Mouse (Mus musculus) G1E (cell line): ENCODE data around the gene Vasn. TPM values are rescaled to one million over a fixed set of nuclear protein-coding genes. Genes with fewer than 3 reads are reported as not detected.
A peak's percentile ranks its signal among the peaks of the same experiment; 100 is the strongest.

Experiments used
- ATAC-seq: 2 replicates; pipeline ENCODE4 v1.8.0; 2016; ENCODE audit warnings: mild to moderate bottlenecking; ENCODE audit not compliant: insufficient number of reproducible peaks, poor library complexity, low FRiP score, severe bottlenecking; ENCODE audit errors: extremely low read depth
- DNase-seq: peaks from one replicate; pipeline ENCODE4 v3.0.0; 2012; ENCODE audit warnings: low spot score
- H3K27me3 ChIP-seq: 2 replicates; pipeline ENCODE4 v1.6.1; 2012; ENCODE audit warnings: mild to moderate bottlenecking, low read length, inconsistent platforms; ENCODE audit not compliant: insufficient read depth
- H3K36me3 ChIP-seq: replicated peaks from 2 replicates; pipeline ENCODE3; 2012; ENCODE audit warnings: mild to moderate bottlenecking, inconsistent platforms
- H3K4me1 ChIP-seq: 2 replicates; pipeline ENCODE4 v1.6.1; 2012; ENCODE audit warnings: low read depth, low read length, inconsistent platforms, mixed read lengths; ENCODE audit not compliant: insufficient read depth
- H3K4me3 ChIP-seq: 2 replicates; pipeline ENCODE4 v1.5.1; 2012; ENCODE audit warnings: low read depth, mild to moderate bottlenecking, inconsistent platforms, low read length, moderate library complexity, mixed read lengths
- H3K9me3 ChIP-seq: replicated peaks from 2 replicates; pipeline ENCODE4 v1.6.1; 2012; ENCODE audit warnings: inconsistent platforms
- CTCF ChIP-seq: IDR thresholded peaks from 2 replicates; pipeline ENCODE4 v1.5.1; 2012; ENCODE audit warnings: low read depth, low read length, inconsistent platforms, mixed read lengths
- GATA1 ChIP-seq: IDR thresholded peaks from 2 replicates; pipeline ENCODE4 v1.6.1; 2012; ENCODE audit warnings: borderline replicate concordance, low read length, inconsistent platforms, mixed read lengths
- GATA2 ChIP-seq: IDR thresholded peaks from 2 replicates; pipeline ENCODE4 v1.6.1; 2012; ENCODE audit warnings: low read depth, low read length, inconsistent platforms, borderline replicate concordance
- POLR2AphosphoS5 ChIP-seq: IDR thresholded peaks from 2 replicates; pipeline ENCODE4 v1.6.1; 2012; ENCODE audit warnings: low read depth, low read length, inconsistent platforms; ENCODE audit not compliant: insufficient replicate concordance
- TAL1 ChIP-seq: conservative IDR thresholded peaks from 2 replicates; pipeline ENCODE4 v1.6.1; 2012; ENCODE audit warnings: low read depth, low read length, inconsistent platforms, mixed read lengths
- polyA plus RNA-seq: library from polyadenylated mRNA; stranded (reverse); fragments of >175 nt; gene quantifications from 2 replicates; pipeline ENCODE4 v1.2.3, GENCODE M21; 2012
- total RNA-seq, 2 experiments: library from RNA; stranded (forward) in 1 of 2; stranded (reverse) in 1 of 2; fragments of 200-1000 nt in 1 of 2; fragments of >200 nt in 1 of 2; fragmentation: Nextera tagmentation in 1 of 2; gene quantifications; 2 replicates each; pipeline ENCODE4 v1.2.3; 2014 to 2017

Gene Vasn
- total and polyA plus RNA-seq, 3 experiments: 0.03 to 0.30 (median 0.05) TPM

GRCm38 (mm10) chr16:4595527-4595963, 44.2 kb upstream of the Vasn start:
- Histone ChIP-seq H3K4me3 (peak overlapping the region; percentile 16; the same call in 1 of the 2 replicates), H3K27me3 (peaks cover 83% of the 10 kb centered on the region), H3K9me3 (no peaks in the 10 kb centered on the region)

GRCm38 (mm10) chr16:4596141-4596728, 43.5 kb upstream of the Vasn start:
- TF ChIP-seq GATA1: no peak
- no peak for TF ChIP-seq TAL1
- no peak for TF ChIP-seq GATA2
- no peak for TF ChIP-seq CTCF
- no peak for TF ChIP-seq POLR2AphosphoS5
- Histone ChIP-seq H3K36me3 (no peaks in the 10 kb centered on the region), H3K4me1 (peaks cover 22% of the 10 kb centered on the region), H3K4me3 (no peak overlapping the region), H3K27me3 (peaks cover 81% of the 10 kb centered on the region), H3K9me3 (no peaks in the 10 kb centered on the region)
- DNase-seq: no peak
- ATAC-seq: no peak

More at GRCm38 (mm10) chr16:4595527-4595963, 44.2 kb upstream of the Vasn start:
- TF ChIP-seq CTCF (no peak), GATA1 (no peak), TAL1 (no peak), GATA2 (no peak), POLR2AphosphoS5 (no peak)
- ATAC-seq (no peak), DNase-seq (no peak)
- Histone ChIP-seq H3K4me1 (peaks cover 22% of the 10 kb centered on the region), H3K36me3 (no peaks in the 10 kb centered on the region)

- Histone ChIP-seq H3K9me3 (no peaks in the 10 kb centered on the region), H3K4me3 (no peak overlapping the region), H3K36me3 (no peaks in the 10 kb centered on the region), H3K4me1 (peaks cover 22% of the 10 kb centered on the region), H3K27me3 (peaks cover 81% of the 10 kb centered on the region)
- DNase-seq (no peak), ATAC-seq (no peak)
- TF ChIP-seq GATA1 (no peak), GATA2 (no peak), POLR2AphosphoS5 (no peak)
Measured at GRCm38 (mm10) chr16:4596836-4597235, 42.9 kb upstream of the Vasn start.

GRCm38 (mm10) chr16:4597296-4597695, 42.4 kb upstream of the Vasn start:
- Histone ChIP-seq H3K4me3 (no peak overlapping the region), H3K27me3 (peaks cover 84% of the 10 kb centered on the region), H3K36me3 (no peaks in the 10 kb centered on the region), H3K4me1 (peaks cover 25% of the 10 kb centered on the region), H3K9me3 (no peaks in the 10 kb centered on the region)
- ATAC-seq (no peak), DNase-seq (no peak)
- TF ChIP-seq GATA2 (no peak), TAL1 (no peak), GATA1 (no peak), POLR2AphosphoS5 (no peak), CTCF (no peak)

- H3K36me3 ChIP-seq: no peaks in the 10 kb centered on the region
- no peaks in the 10 kb centered on the region for H3K9me3 ChIP-seq
- peaks cover 27% of the 10 kb centered on the region for H3K4me1 ChIP-seq
- ATAC-seq: no peak
- peaks cover 86% of the 10 kb centered on the region for H3K27me3 ChIP-seq
- no peak for TF ChIP-seq GATA1
- TF ChIP-seq GATA2: no peak
- no peak for TF ChIP-seq POLR2AphosphoS5
- TF ChIP-seq TAL1: no peak
- TF ChIP-seq CTCF: no peak
- H3K4me3 ChIP-seq: no peak overlapping the region
- DNase-seq: no peak
Measured at GRCm38 (mm10) chr16:4598041-4598440, 41.7 kb upstream of the Vasn start.

- Histone ChIP-seq H3K27me3 (peaks cover 86% of the 10 kb centered on the region), H3K4me1 (peaks cover 23% of the 10 kb centered on the region), H3K4me3 (no peak overlapping the region), H3K9me3 (no peaks in the 10 kb centered on the region), H3K36me3 (no peaks in the 10 kb centered on the region)
- no peak for TF ChIP-seq CTCF
- ATAC-seq: no peak
- DNase-seq: no peak
Measured at GRCm38 (mm10) chr16:4598891-4599543, 40.7 kb upstream of the Vasn start.
